Mouse (Mus musculus): ENCODE data around the gene Agt. TPM values are rescaled to one million over a fixed set of nuclear protein-coding genes. Genes with fewer than 3 reads are reported as not detected.
A peak's percentile ranks its signal among the peaks of the same experiment; 100 is the strongest.

The Agt gene
- total RNA-seq, 1 experiment from 2014 or later, result 1.7 TPM

- DNase-seq, result no peak
Measured at GRCm38 (mm10) chr8:124551011-124551661, 18.4 kb downstream of the Agt start.

- no peak for DNase-seq
Measured at GRCm38 (mm10) chr8:124548187-124548586, 21.3 kb downstream of the Agt start.

- no peak for DNase-seq
Measured at GRCm38 (mm10) chr8:124547269-124547668, 22.2 kb downstream of the Agt start.

GRCm38 (mm10) chr8:124546815-124547214 lies 22.7 kb downstream of the Agt start:
- DNase-seq, result no peak

- DNase-seq, result no peak
Measured at GRCm38 (mm10) chr8:124546371-124546770, 23.1 kb downstream of the Agt start.

- DNase-seq, result no peak
Measured at GRCm38 (mm10) chr8:124543272-124543671, 26.2 kb downstream of the Agt start.

- DNase-seq, result no peak
Measured at GRCm38 (mm10) chr8:124542001-124542400, 27.5 kb downstream of the Agt start.

- no peak for DNase-seq
Measured at GRCm38 (mm10) chr8:124540906-124541305, 28.6 kb downstream of the Agt start.

- DNase-seq, result no peak
Measured at GRCm38 (mm10) chr8:124535451-124535850, 34.1 kb downstream of the Agt start.

- no peak for DNase-seq
Measured at GRCm38 (mm10) chr8:124532626-124533025, 36.9 kb downstream of the Agt start.

- no peak for DNase-seq
Measured at GRCm38 (mm10) chr8:124530996-124531395, 38.5 kb downstream of the Agt start.

- no peak for DNase-seq
Measured at GRCm38 (mm10) chr8:124530556-124530955, 39.0 kb downstream of the Agt start.

- no peak for DNase-seq
Measured at GRCm38 (mm10) chr8:124530076-124530475, 39.4 kb downstream of the Agt start.

GRCm38 (mm10) chr8:124526261-124526660 lies 43.2 kb downstream of the Agt start:
- no peak for DNase-seq

- DNase-seq, result no peak
Measured at GRCm38 (mm10) chr8:124521946-124522345, 47.6 kb downstream of the Agt start.

- DNase-seq, result peak; percentile 92
Measured at GRCm38 (mm10) chr8:124520249-124521080, 49.0 kb downstream of the Agt start, which contains the start of gene Cog2. TSS of gene Cog2 (plus strand) at chr8:124520767.

- no peak for DNase-seq
Measured at GRCm38 (mm10) chr8:124517142-124517541, 52.4 kb downstream of the Agt start.

GRCm38 (mm10) chr8:124516525-124516924 lies 53.0 kb downstream of the Agt start:
- DNase-seq, result no peak

GRCm38 (mm10) chr8:124516039-124516438 lies 53.5 kb downstream of the Agt start:
- DNase-seq, result no peak

- no peak for DNase-seq
Measured at GRCm38 (mm10) chr8:124509156-124509555, 60.4 kb downstream of the Agt start.

- DNase-seq, result no peak
Measured at GRCm38 (mm10) chr8:124508321-124508695, 61.2 kb downstream of the Agt start.

- no peak for DNase-seq
Measured at GRCm38 (mm10) chr8:124507572-124508320, 61.8 kb downstream of the Agt start.
